Mouse (Mus musculus) E14TG2a.4 (cell line): Measurements from ENCODE around the gene Osm.

Experiments used
- CTCF ChIP-seq: conservative IDR thresholded peaks from 2 replicates; pipeline ENCODE4 v1.5.1; 2014; ENCODE audit warnings: low read length
- NANOG ChIP-seq: IDR thresholded peaks from 2 replicates; pipeline ENCODE4 v1.6.1; 2014; ENCODE audit warnings: borderline replicate concordance, low read length, mixed read lengths
- POU5F1 ChIP-seq: IDR thresholded peaks from 2 replicates; pipeline ENCODE4 v1.6.1; 2014; ENCODE audit warnings: low read length, borderline replicate concordance

DNA sequence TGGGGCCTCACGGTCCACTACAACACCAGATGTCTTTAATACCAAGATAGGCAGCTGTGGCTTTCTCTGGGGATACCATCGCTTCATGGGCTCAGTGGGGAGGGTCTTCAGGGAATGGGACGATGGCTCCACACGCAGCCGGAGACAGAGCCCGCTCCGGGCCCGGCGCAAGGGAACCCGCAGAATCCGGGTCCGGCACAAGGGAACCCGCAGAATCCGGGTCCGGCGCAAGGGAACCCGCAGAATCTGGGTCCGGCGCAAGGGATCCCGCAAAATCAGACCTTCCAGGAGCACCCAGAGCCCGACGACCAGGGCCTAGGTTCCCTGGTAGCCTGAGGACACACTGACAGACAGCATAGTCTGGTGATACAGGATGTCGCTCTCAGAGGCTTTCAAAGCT, 3.5 kb downstream of the Osm start:
- TF ChIP-seq CTCF (no peak), POU5F1 (no peak), NANOG (no peak)
